7 mouse cellular contexts compared by ENCODE assay signal in genomic region chr9:107904726-107905125, GRCm38 (mm10). TPM values are rescaled to one million over a fixed set of nuclear protein-coding genes. Genes with fewer than 3 reads are reported as not detected.
DNase-seq lines count a peak whose midpoint lies in the region; ATAC-seq and TF ChIP-seq lines count a peak whose summit lies in the region.

No protein-coding gene starts in this region.

- WGBS in hindbrain, postnatal 0 days: 2% methylated on average over 4 of the region's 4 CpGs
- 7% methylated on average over 4 of the region's 4 CpGs for WGBS in midbrain, embryonic 12.5 days

- H3K4me3 ChIP-seq in hindbrain, postnatal 0 days (ENCODE audit: low read length): no peak overlapping the region
- no peak overlapping the region for H3K4me3 ChIP-seq in midbrain, embryonic 12.5 days

- H3K36me3 ChIP-seq in hindbrain, postnatal 0 days (ENCODE audit: insufficient read depth, low read length): no peaks in the 10 kb centered on the region
- H3K36me3 ChIP-seq in midbrain, embryonic 12.5 days: 0 out of 2 replicates have a peak, but pooled peaks cover 7% of the 10 kb centered on the region

- no peak overlapping the region for H3K27ac ChIP-seq in hindbrain, postnatal 0 days
- H3K27ac ChIP-seq in midbrain, embryonic 12.5 days (replicated peaks): no peak overlapping the region

- ATAC-seq in hindbrain, postnatal 0 days: peak; percentile 68
- peak; percentile 57 for ATAC-seq in midbrain, embryonic 12.5 days (ENCODE audit: low FRiP score, low read depth)

- H3K9me3 ChIP-seq in hindbrain, postnatal 0 days (ENCODE audit: low read length): no peaks in the 10 kb centered on the region
- no peaks in the 10 kb centered on the region for H3K9me3 ChIP-seq in midbrain, embryonic 12.5 days

- intact Hi-C loops in left cerebral cortex, postnatal 25 days (cut with DNase I): loop anchor here (1.0 to 5.0 kb wide), 4 partner anchors 59 to 164 kb away; partner anchors contain the start of genes Amigo3 and Inka1

- peak; percentile 85 to 96 for DNase-seq in adrenal gland, adult (ENCODE audit: inconsistent age in 2 of 2, low spot score in 1 of 2)
- DNase-seq in cerebellum, postnatal 4 days (ENCODE audit: low spot score in 2 of 2): peak; percentile 92 to 94
- DNase-seq in gastrocnemius, adult 8-10 months (ENCODE audit: low spot score in 2 of 2): peak; percentile 79
- DNase-seq in hindbrain, postnatal 0 days (ENCODE audit: low spot score): peak; percentile 94
- peak; percentile 85 to 93 for DNase-seq in left cerebral cortex, postnatal 25 days (ENCODE audit: low spot score in 2 of 2)
- DNase-seq in right cerebral cortex, postnatal 4 days: peak; percentile 91

- H3K27me3 ChIP-seq in hindbrain, postnatal 0 days (ENCODE audit: insufficient read depth, low read length): no peaks in the 10 kb centered on the region
- H3K27me3 ChIP-seq in midbrain, embryonic 12.5 days: peaks cover 67% of the 10 kb centered on the region

- peak; percentile 98 for TF ChIP-seq CTCF in hindbrain, postnatal 0 days (IDR thresholded peaks at IDR 0.05; ENCODE audit: low read depth)

- H3K4me2 ChIP-seq in hindbrain, postnatal 0 days (ENCODE audit: low read depth, low read length): no peak overlapping the region
- H3K4me2 ChIP-seq in midbrain, embryonic 12.5 days (replicated peaks): no peak overlapping the region

- 0 out of 2 replicates have a peak, but pooled peaks cover 3% of the 10 kb centered on the region for H3K4me1 ChIP-seq in hindbrain, postnatal 0 days (ENCODE audit: insufficient read depth, low read length)
- peaks cover 31% of the 10 kb centered on the region for H3K4me1 ChIP-seq in midbrain, embryonic 12.5 days

- H3K9ac ChIP-seq in hindbrain, postnatal 0 days (replicated peaks; ENCODE audit: low read length): no peak overlapping the region
- no peak overlapping the region for H3K9ac ChIP-seq in midbrain, embryonic 12.5 days (replicated peaks)

RNA-seq across cellular contexts. Expression of gene Mst1r, which starts 1.9 kb away (rescaled TPM):
- 1 to 10 TPM in 1 of 4 experiments, under 1 TPM in 3; 0.43 to 1.4 (median 0.82) TPM for total RNA-seq in gastrocnemius, adult 8-10 months (2022)
- 0.61 and 2.7 TPM in 2 replicates for total RNA-seq in hindbrain, postnatal 0 days (2014; rRNA removed)
- polyA plus RNA-seq in hindbrain, postnatal 0 days (2015; fragmentation: Nextera tagmentation; extraction: Ambion mirVana): 0.68 and 0.69 TPM in 2 replicates
- total RNA-seq in left cerebral cortex, postnatal 25 days (2021): 1 to 10 TPM in 1 of 2 experiments, under 1 TPM in 1; 0.69 to 1.3 TPM
- polyA plus RNA-seq in midbrain, embryonic 12.5 days (2016; fragmentation: Nextera tagmentation; extraction: Ambion mirVana): 1.5 and 2.3 TPM in 2 replicates

RNA-seq across cellular contexts. Expression of gene Mon1a, which starts 16.8 kb away (rescaled TPM):
- total RNA-seq in gastrocnemius, adult 8-10 months (2022): 10 to 100 TPM; 10.8 to 14.7 (median 11.9) TPM
- total RNA-seq in hindbrain, postnatal 0 days (2014; rRNA removed): 21.9 and 28.2 TPM in 2 replicates
- 13.2 and 13.8 TPM in 2 replicates for polyA plus RNA-seq in hindbrain, postnatal 0 days (2015; fragmentation: Nextera tagmentation; extraction: Ambion mirVana)
- total RNA-seq in left cerebral cortex, postnatal 25 days (2021): 10 to 100 TPM; 22.2 to 25.4 TPM
- polyA plus RNA-seq in midbrain, embryonic 12.5 days (2016; fragmentation: Nextera tagmentation; extraction: Ambion mirVana): 16.5 and 19.2 TPM in 2 replicates

RNA-seq across cellular contexts. Expression of gene Actl11, which starts 23.5 kb away (rescaled TPM):
- total RNA-seq in gastrocnemius, adult 8-10 months (2022): not detected
- not detected in 2 replicates for total RNA-seq in hindbrain, postnatal 0 days (2014; rRNA removed)
- polyA plus RNA-seq in hindbrain, postnatal 0 days (2015; fragmentation: Nextera tagmentation; extraction: Ambion mirVana): not detected in 2 replicates
- not detected for total RNA-seq in left cerebral cortex, postnatal 25 days (2021)
- polyA plus RNA-seq in midbrain, embryonic 12.5 days (2016; fragmentation: Nextera tagmentation; extraction: Ambion mirVana): not detected in 2 replicates

RNA-seq across cellular contexts. Expression of gene Camkv, which starts 30.7 kb away (rescaled TPM):
- under 1 TPM; 0.20 to 0.46 (median 0.35) TPM for total RNA-seq in gastrocnemius, adult 8-10 months (2022)
- total RNA-seq in hindbrain, postnatal 0 days (2014; rRNA removed): 80.1 and 87.4 TPM in 2 replicates
- polyA plus RNA-seq in hindbrain, postnatal 0 days (2015; fragmentation: Nextera tagmentation; extraction: Ambion mirVana): 59.1 and 61.5 TPM in 2 replicates
- 100 to 1,000 TPM; 352 to 354 TPM for total RNA-seq in left cerebral cortex, postnatal 25 days (2021)
- polyA plus RNA-seq in midbrain, embryonic 12.5 days (2016; fragmentation: Nextera tagmentation; extraction: Ambion mirVana): 12.6 and 12.8 TPM in 2 replicates

RNA-seq across cellular contexts. Expression of gene Rbm6, which starts 31.7 kb away (rescaled TPM):
- 10 to 100 TPM; 17.3 to 20.0 (median 18.0) TPM for total RNA-seq in gastrocnemius, adult 8-10 months (2022)
- total RNA-seq in hindbrain, postnatal 0 days (2014; rRNA removed): 58.4 and 62.3 TPM in 2 replicates
- polyA plus RNA-seq in hindbrain, postnatal 0 days (2015; fragmentation: Nextera tagmentation; extraction: Ambion mirVana): 55.0 and 57.2 TPM in 2 replicates
- 10 to 100 TPM; 57.0 to 65.0 TPM for total RNA-seq in left cerebral cortex, postnatal 25 days (2021)
- 135 and 153 TPM in 2 replicates for polyA plus RNA-seq in midbrain, embryonic 12.5 days (2016; fragmentation: Nextera tagmentation; extraction: Ambion mirVana)
